ENCODE assay signal across 24 mouse cellular contexts in the genomic region with DNA sequence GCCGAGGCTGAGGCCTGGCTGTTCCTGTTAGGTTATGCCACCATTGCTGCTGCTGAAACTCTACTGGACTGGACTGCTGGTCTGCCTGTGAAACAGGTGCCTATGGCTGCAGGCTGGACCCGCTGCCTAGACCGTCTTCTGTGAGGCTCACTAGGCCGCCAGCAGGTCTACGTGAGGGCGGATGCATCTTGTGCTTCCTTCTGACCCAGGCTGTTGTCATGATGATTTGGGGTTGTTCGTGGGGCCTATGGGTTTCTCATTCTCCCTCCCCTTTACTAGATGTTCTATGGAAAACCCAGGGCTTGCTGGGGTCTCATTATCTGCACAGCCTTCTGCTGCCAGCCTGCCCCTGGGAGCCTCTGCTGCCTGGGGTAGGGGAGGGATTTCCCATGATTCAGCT. TPM values are rescaled to one million over a fixed set of nuclear protein-coding genes. Genes with fewer than 3 reads are reported as not detected.
A peak's percentile ranks its signal among the peaks of the same experiment; 100 is the strongest.
DNase-seq lines count a peak whose midpoint lies in the region; ATAC-seq and TF ChIP-seq lines count a peak whose summit lies in the region.
"Had no signal": no experiment of that assay in that cellular context is flagged by ENCODE, and none has a peak within 500 bp of the region (broad histone marks: within the 10 kb centered on the region; RNA-seq: fewer than 3 reads in every experiment).

No protein-coding gene starts in this region.

- ATAC-seq in kidney, postnatal 0 days (replicated peaks; ENCODE audit: low FRiP score, low read depth) = no peak
- ATAC-seq: CD4-positive, CD25-positive, alpha-beta regulatory T cell, adult 4 months; forebrain, embryonic 13.5 days; forebrain, postnatal 0 days had no signal

- H3K9me3 ChIP-seq in kidney, postnatal 0 days (replicated peaks; ENCODE audit: low read length) = no peaks in the 10 kb centered on the region
- H3K9me3 ChIP-seq in E14TG2a.4 (ENCODE audit: low read length) (no peaks in the 10 kb centered on the region), ES-Bruce4 (replicated peaks; ENCODE audit: control insufficient read depth, insufficient read depth, low read length, poor library complexity, severe bottlenecking) (no peaks in the 10 kb centered on the region)
- H3K9me3 ChIP-seq: embryonic facial prominence, embryonic 13.5 days; forebrain, embryonic 13.5 days; hindbrain, embryonic 12.5 days; hindbrain, embryonic 15.5 days had no signal

- H3K4me2 ChIP-seq in kidney, postnatal 0 days (ENCODE audit: low read length) = no peak overlapping the region
- H3K4me2 ChIP-seq: embryonic facial prominence, embryonic 13.5 days; forebrain, embryonic 13.5 days; heart, embryonic 11.5 days; hindbrain, embryonic 12.5 days; hindbrain, embryonic 15.5 days had no signal

- TF ChIP-seq POLR2A in ES-Bruce4 (IDR thresholded peaks at IDR 0.05; ENCODE audit: insufficient read depth, low read length) = no peak

- WGBS in kidney, postnatal 0 days = 73% methylated on average over 7 of the region's 7 CpGs

- H3K9ac ChIP-seq in kidney, postnatal 0 days (ENCODE audit: low read depth, low read length) = 0 out of 2 replicates have a peak overlapping the region, but pooled peaks have one; percentile 13
- H3K9ac ChIP-seq in ES-Bruce4 (ENCODE audit: low read depth, poor library complexity, severe bottlenecking) = no peak overlapping the region
- H3K9ac ChIP-seq: embryonic facial prominence, embryonic 13.5 days; forebrain, embryonic 13.5 days; forebrain, postnatal 0 days; hindbrain, embryonic 12.5 days; hindbrain, embryonic 15.5 days had no signal

- no peak for DNase-seq in kidney, postnatal 0 days (ENCODE audit: low spot score)
- DNase-seq in kidney, postnatal 36 days = no peak
- DNase-seq in ZHBTc4 (ENCODE audit: low read depth, low spot score) = peak; percentile 70
- no peak for DNase-seq in embryo, embryonic 10.5 days (ENCODE audit: low spot score)
- DNase-seq in left cerebral cortex, postnatal 10 days (ENCODE audit: extremely low spot score in 1 of 2, low spot score in 2 of 2) = no peak
- DNase-seq: adrenal gland, postnatal 10 days; adrenal gland, postnatal 36 days; cerebellum, adult 18-20 months; cerebellum, adult 9-10 months; cerebellum, postnatal 14 days; forebrain, postnatal 0 days; gastrocnemius, adult 2 months; gastrocnemius, postnatal 14 days; heart, adult 11 months had no signal

- H3K27me3 ChIP-seq in kidney, postnatal 0 days (ENCODE audit: insufficient read depth, low read length) = no peaks in the 10 kb centered on the region
- H3K27me3 ChIP-seq in E14TG2a.4 (ENCODE audit: insufficient read depth, low read length) (peaks cover 41% of the 10 kb centered on the region), ES-Bruce4 (ENCODE audit: control insufficient read depth, insufficient read depth, low read length, poor library complexity, severe bottlenecking) (no peaks in the 10 kb centered on the region; the same call in 1 of the 2 replicates)

- intact Hi-C loops in left cerebral cortex, postnatal 10 days (cut with DNase I) = no loop called here

- peak; percentile 77 for TF ChIP-seq EP300 in ES-Bruce4 (IDR thresholded peaks at IDR 0.05; ENCODE audit: insufficient read depth, low read depth, low read length)

- no peaks in the 10 kb centered on the region for H3K36me3 ChIP-seq in kidney, postnatal 0 days (ENCODE audit: insufficient read depth, low read length)
- H3K36me3 ChIP-seq in E14TG2a.4 (ENCODE audit: insufficient read depth, low read length) (peaks cover 14% of the 10 kb centered on the region; the same call in 1 of the 2 replicates), ES-Bruce4 (ENCODE audit: control insufficient read depth, insufficient read depth, low read length, poor library complexity, severe bottlenecking) (no peaks in the 10 kb centered on the region)
- H3K36me3 ChIP-seq: embryonic facial prominence, embryonic 13.5 days; hindbrain, embryonic 12.5 days; hindbrain, embryonic 15.5 days had no signal

- H3K4me1 ChIP-seq in kidney, postnatal 0 days (replicated peaks; ENCODE audit: insufficient read depth, low read length) = peaks cover 12% of the 10 kb centered on the region
- H3K4me1 ChIP-seq in E14TG2a.4 (replicated peaks; ENCODE audit: low read depth, low read length) (peaks cover 70% of the 10 kb centered on the region), ES-Bruce4 (ENCODE audit: control insufficient read depth, insufficient read depth, low read length) (peaks cover 10% of the 10 kb centered on the region)

- H3K27ac ChIP-seq in kidney, postnatal 0 days = no peak overlapping the region
- no peak overlapping the region for H3K27ac ChIP-seq in ES-Bruce4 (ENCODE audit: insufficient read depth, low read length)
- H3K27ac ChIP-seq: embryonic facial prominence, embryonic 13.5 days; forebrain, embryonic 13.5 days; gastrocnemius, adult 2 months; hindbrain, embryonic 12.5 days; hindbrain, embryonic 15.5 days had no signal

- no peak for TF ChIP-seq CTCF in kidney, postnatal 0 days (IDR thresholded peaks at IDR 0.05; ENCODE audit: low read depth)
- TF ChIP-seq CTCF in E14TG2a.4 (conservative IDR thresholded peaks at IDR 0.05; ENCODE audit: low read length) = no peak
- TF ChIP-seq CTCF in ES-Bruce4 (IDR thresholded peaks at IDR 0.05; ENCODE audit: low read depth, low read length) = no peak

- H3K4me3 ChIP-seq in kidney, postnatal 0 days (replicated peaks; ENCODE audit: low read depth, low read length) = no peak overlapping the region
- H3K4me3 ChIP-seq in E14TG2a.4 (replicated peaks; ENCODE audit: low read length) (peak overlapping the region; percentile 58), ES-Bruce4 (ENCODE audit: low read depth, low read length) (no peak overlapping the region)
- H3K4me3 ChIP-seq: embryonic facial prominence, embryonic 13.5 days; erythroblast, embryonic 14.5 days; forebrain, embryonic 13.5 days; gastrocnemius, adult 2 months; hindbrain, embryonic 12.5 days; hindbrain, embryonic 15.5 days had no signal

RNA-seq across cellular contexts. Expression of a gene that starts 3.6 kb away (rescaled TPM):
- polyA plus RNA-seq in kidney, postnatal 0 days (2015; fragmentation: Nextera tagmentation; extraction: Ambion mirVana) = 8.8 and 10.0 TPM in 2 replicates
- polyA plus RNA-seq in ES-Bruce4 (2011; ENCODE audit: insufficient read depth, insufficient read length, low read depth, missing spikeins) = 22.4 and 23.9 TPM in 2 replicates
- 1 to 10 TPM; 2.2 to 3.2 TPM for total RNA-seq in left cerebral cortex, postnatal 10 days (2021)

RNA-seq across cellular contexts. Expression of a gene that starts 41.1 kb away (rescaled TPM):
- polyA plus RNA-seq in kidney, postnatal 0 days (2015; fragmentation: Nextera tagmentation; extraction: Ambion mirVana) = 8.0 and 8.3 TPM in 2 replicates
- polyA plus RNA-seq in ES-Bruce4 (2011; ENCODE audit: insufficient read depth, insufficient read length, low read depth, missing spikeins) = 9.2 and 10.0 TPM in 2 replicates
- total RNA-seq in left cerebral cortex, postnatal 10 days (2021) = 1 to 10 TPM; 4.6 to 5.2 TPM
- total RNA-seq: MEL had no signal
- polyA plus RNA-seq: erythroblast, embryonic 14.5 days had no signal

RNA-seq across cellular contexts. Expression of a gene that starts 41.1 kb away (rescaled TPM):
- 9.8 and 10.1 TPM in 2 replicates for polyA plus RNA-seq in kidney, postnatal 0 days (2015; fragmentation: Nextera tagmentation; extraction: Ambion mirVana)
- polyA plus RNA-seq in ES-Bruce4 (2011; ENCODE audit: insufficient read depth, insufficient read length, low read depth, missing spikeins) = 3.3 and 4.0 TPM in 2 replicates
- total RNA-seq in left cerebral cortex, postnatal 10 days (2021) = 1 to 10 TPM; 4.7 to 6.0 TPM
